Mouse (Mus musculus) hindbrain, embryonic 14.5 days (tissue): ENCODE data around the gene Lix1l. TPM values are rescaled to one million over a fixed set of nuclear protein-coding genes. Genes with fewer than 3 reads are reported as not detected.

Experiments
- ATAC-seq: fragments of 200-750 bp; cut with Nextera tagmentation; 2 replicates; pipeline ENCODE4 v1.8.0; 2017; ENCODE audit warnings: moderate number of reproducible peaks, mild to moderate bottlenecking, moderate TSS enrichment, moderate library complexity; ENCODE audit not compliant: low FRiP score
- DNase-seq: peaks from one replicate; pipeline ENCODE4 v3.0.0-alpha.2; 2015; ENCODE audit warnings: low spot score
- H3K27ac ChIP-seq: fragments of 300-500 bp; sonication (generic); 2 replicates; pipeline ENCODE4 v1.5.1; 2014; ENCODE audit warnings: mild to moderate bottlenecking, moderate library complexity
- H3K27me3 ChIP-seq: fragments of 300-500 bp; sonication (generic); 2 replicates; pipeline ENCODE4 v1.6.1; 2014; ENCODE audit warnings: mild to moderate bottlenecking, low read length, mixed read lengths; ENCODE audit not compliant: control insufficient read depth, insufficient read depth
- H3K36me3 ChIP-seq: fragments of 300-500 bp; sonication (generic); replicated peaks from 2 replicates; pipeline ENCODE4 v1.6.1; 2014; ENCODE audit not compliant: control insufficient read depth, insufficient read depth
- H3K4me1 ChIP-seq: fragments of 300-500 bp; sonication (generic); replicated peaks from 2 replicates; pipeline ENCODE4 v1.6.1; 2014; ENCODE audit warnings: antibody characterized with exemption, low read length, mixed read lengths; ENCODE audit not compliant: control insufficient read depth, insufficient read depth
- H3K4me2 ChIP-seq: fragments of 300-500 bp; sonication (generic); replicated peaks from 2 replicates; pipeline ENCODE4 v1.6.1; 2014; ENCODE audit warnings: mild to moderate bottlenecking, moderate library complexity
- H3K4me3 ChIP-seq: fragments of 300-500 bp; sonication (generic); replicated peaks from 2 replicates; pipeline ENCODE4 v1.5.1; 2014; ENCODE audit warnings: mild to moderate bottlenecking, low read length
- H3K9ac ChIP-seq: fragments of 300-500 bp; sonication (generic); 2 replicates; pipeline ENCODE4 v1.6.1; 2014
- H3K9me3 ChIP-seq: fragments of 300-500 bp; sonication (generic); 2 replicates; pipeline ENCODE4 v1.6.1; 2016; ENCODE audit warnings: low read length; ENCODE audit not compliant: control insufficient read depth
- WGBS: fragments of 180-500 bp; shearing (Covaris S2); extraction: QIAGEN DNeasy Blood & Tissue Kit; methylation state at CpG from one replicate; pipeline ENCODE4 v1.1.7; 2014; 5-methylcytosine and 5-hydroxymethylcytosine counted together
- polyA plus RNA-seq: library from polyadenylated mRNA; unstranded; fragments of >200 nt; fragmentation: Nextera tagmentation; extraction: Ambion mirVana; gene quantifications from 2 replicates; pipeline ENCODE4 v1.2.1, GENCODE M21; 2014

The Lix1l gene
- polyA plus RNA-seq, 1 experiment from 2014 or later: 6.1 TPM

GRCm38 (mm10) chr3:96674442-96674841 lies 73.5 kb downstream of the Lix1l start:
- Histone ChIP-seq H3K27me3 (peaks cover 9% of the 10 kb centered on the region; the same call in 1 of the 2 replicates), H3K9me3 (no peaks in the 10 kb centered on the region), H3K4me1 (no peaks in the 10 kb centered on the region; the same call in 1 of the 2 replicates), H3K4me2 (no peak overlapping the region), H3K36me3 (no peaks in the 10 kb centered on the region), H3K27ac (no peak overlapping the region), H3K4me3 (no peak overlapping the region), H3K9ac (no peak overlapping the region)
- ATAC-seq (no peak), DNase-seq (no peak)
- 64% methylated on average over 8 of the region's 8 CpGs for WGBS

DNA sequence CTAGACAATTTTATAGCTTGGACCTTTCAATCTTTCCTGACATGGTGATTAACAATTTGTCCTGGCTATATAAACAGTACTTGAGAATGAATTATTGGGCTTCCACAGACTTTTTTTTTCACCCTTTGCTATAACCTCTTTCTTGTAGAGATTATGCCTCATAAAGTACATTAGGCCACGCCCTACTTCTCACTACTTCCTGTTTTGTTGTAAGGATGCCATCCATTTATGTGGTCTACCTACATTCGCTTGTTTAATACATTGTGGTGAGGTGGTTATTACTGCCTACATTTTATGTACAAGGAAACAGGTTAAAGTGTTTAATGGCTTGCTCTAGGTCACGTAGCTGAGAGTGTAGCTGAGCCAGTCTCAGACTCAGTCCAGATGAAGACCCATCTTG lies 74.2 kb downstream of the Lix1l start:
- no peaks in the 10 kb centered on the region for H3K9me3 ChIP-seq
- 83% methylated on average over 3 of the region's 3 CpGs for WGBS
- H3K4me3 ChIP-seq: no peak overlapping the region
- H3K4me2 ChIP-seq: no peak overlapping the region
- H3K4me1 ChIP-seq: no peaks in the 10 kb centered on the region; the same call in 1 of the 2 replicates
- no peak overlapping the region for H3K27ac ChIP-seq
- H3K36me3 ChIP-seq: no peaks in the 10 kb centered on the region
- DNase-seq: no peak
- ATAC-seq: no peak
- no peak overlapping the region for H3K9ac ChIP-seq
- H3K27me3 ChIP-seq: peaks cover 9% of the 10 kb centered on the region; the same call in 1 of the 2 replicates

GRCm38 (mm10) chr3:96675690-96676089 lies 74.7 kb downstream of the Lix1l start:
- Histone ChIP-seq H3K9me3 (no peaks in the 10 kb centered on the region), H3K27me3 (peaks cover 4% of the 10 kb centered on the region; the same call in 1 of the 2 replicates), H3K4me1 (no peaks in the 10 kb centered on the region), H3K36me3 (no peaks in the 10 kb centered on the region), H3K4me2 (no peak overlapping the region), H3K4me3 (no peak overlapping the region), H3K9ac (no peak overlapping the region), H3K27ac (no peak overlapping the region)
- DNase-seq: no peak
- no peak for ATAC-seq
- WGBS: 28% methylated on average over 3 of the region's 3 CpGs

Other genes with a start within 250 kb of the Lix1l start
- gene BC107364, start 148.8 kb upstream of the Lix1l start, polyA plus RNA-seq: not detected in 2 replicates
- 1.9 and 2.1 TPM in 2 replicates for gene Hfe2, start 76.0 kb upstream of the Lix1l start, polyA plus RNA-seq
- 53.2 and 71.4 TPM in 2 replicates for gene Txnip, start 43.2 kb upstream of the Lix1l start, polyA plus RNA-seq
- gene Gm16253, start 24.2 kb upstream of the Lix1l start, polyA plus RNA-seq: 0.39 TPM in 1 of 2 replicates, not detected in the other
- gene Polr3gl, start 7.0 kb upstream of the Lix1l start, polyA plus RNA-seq: 11.0 and 18.5 TPM in 2 replicates
- gene Ankrd34a, start 4.5 kb upstream of the Lix1l start, polyA plus RNA-seq: 17.5 and 22.3 TPM in 2 replicates
- 101 and 104 TPM in 2 replicates for gene Rbm8a, start 28.8 kb downstream of the Lix1l start, polyA plus RNA-seq
- 57.0 and 58.2 TPM in 2 replicates for gene Pex11b, start 34.2 kb downstream of the Lix1l start, polyA plus RNA-seq
- gene Gm42957, start 34.3 kb downstream of the Lix1l start, polyA plus RNA-seq: 0.07 TPM in 1 of 2 replicates, not detected in the other
- 0.86 and 0.99 TPM in 2 replicates for gene Itga10, start 44.4 kb downstream of the Lix1l start, polyA plus RNA-seq
- gene Ankrd35, start 69.0 kb downstream of the Lix1l start, polyA plus RNA-seq: 1.7 and 1.8 TPM in 2 replicates
- gene Pias3, start 95.2 kb downstream of the Lix1l start, polyA plus RNA-seq: 27.5 and 29.3 TPM in 2 replicates
- gene Nudt17, start 107.4 kb downstream of the Lix1l start, polyA plus RNA-seq: 16.5 and 17.3 TPM in 2 replicates
- 28.1 and 28.3 TPM in 2 replicates for gene Polr3c, start 126.5 kb downstream of the Lix1l start, polyA plus RNA-seq
- 79.4 and 89.2 TPM in 2 replicates for gene Rnf115, start 126.5 kb downstream of the Lix1l start, polyA plus RNA-seq
- gene Pdzk1, start 228.1 kb downstream of the Lix1l start, polyA plus RNA-seq: 0.09 and 0.16 TPM in 2 replicates
- 0.27 and 0.35 TPM in 2 replicates for gene Cd160, start 228.2 kb downstream of the Lix1l start, polyA plus RNA-seq